Mouse (Mus musculus): ENCODE data around the gene Zbtb3.

Zbtb3 gene

GRCm38 (mm10) chr19:8802130-8802821 lies at the start of gene Zbtb3:
Zbtb3 (plus strand) TSS chr19:8802555.
- peak; percentile 99 for DNase-seq

- DNase-seq = no peak
Observed at GRCm38 (mm10) chr19:8755652-8756051, 46.7 kb upstream of the Zbtb3 start.

- peak; percentile 93 for DNase-seq
Observed at GRCm38 (mm10) chr19:8756635-8757387, 45.5 kb upstream of the Zbtb3 start, which contains the start of gene Nxf1. Nxf1 (plus strand) TSS chr19:8757073.

- no peak for DNase-seq
Observed at GRCm38 (mm10) chr19:8757471-8757998, 44.8 kb upstream of the Zbtb3 start.

- DNase-seq = no peak
Observed at GRCm38 (mm10) chr19:8758899-8759298, 43.5 kb upstream of the Zbtb3 start.

- peak; percentile 14 for DNase-seq
Observed at GRCm38 (mm10) chr19:8760757-8761156, 41.6 kb upstream of the Zbtb3 start.

GRCm38 (mm10) chr19:8763276-8763675 lies 39.1 kb upstream of the Zbtb3 start:
- DNase-seq = no peak

GRCm38 (mm10) chr19:8765562-8765961 lies 36.8 kb upstream of the Zbtb3 start:
- DNase-seq = no peak

GRCm38 (mm10) chr19:8770567-8771270 lies 31.6 kb upstream of the Zbtb3 start, which contains the start of gene Tmem223:
Tmem223 (plus strand) TSS chr19:8770996.
- peak; percentile 87 for DNase-seq

GRCm38 (mm10) chr19:8772996-8773395 lies 29.4 kb upstream of the Zbtb3 start:
- no peak for DNase-seq

GRCm38 (mm10) chr19:8773409-8773808 lies 28.9 kb upstream of the Zbtb3 start:
- DNase-seq = no peak

GRCm38 (mm10) chr19:8774086-8774835 lies 28.1 kb upstream of the Zbtb3 start, which contains the start of gene Tmem179b:
Tmem179b (minus strand) TSS chr19:8774467.
- peak; percentile 97 for DNase-seq

- DNase-seq = no peak
Observed at GRCm38 (mm10) chr19:8774951-8775421, 27.4 kb upstream of the Zbtb3 start.

- DNase-seq = peak; percentile 99
Observed at GRCm38 (mm10) chr19:8786008-8786781, 16.2 kb upstream of the Zbtb3 start, which contains the start of gene Taf6l. Taf6l (minus strand) TSS chr19:8786417.

GRCm38 (mm10) chr19:8788521-8788920 lies 13.8 kb upstream of the Zbtb3 start:
- DNase-seq = no peak

GRCm38 (mm10) chr19:8789171-8789570 lies 13.2 kb upstream of the Zbtb3 start:
- DNase-seq = no peak

- no peak for DNase-seq
Observed at GRCm38 (mm10) chr19:8790171-8790570, 12.2 kb upstream of the Zbtb3 start.

- peak; percentile 96 for DNase-seq
Observed at GRCm38 (mm10) chr19:8798264-8798946, 4.0 kb upstream of the Zbtb3 start, which contains the start of gene Polr2g. Polr2g (minus strand) TSS chr19:8798577.

GRCm38 (mm10) chr19:8798947-8799315 lies 3.4 kb upstream of the Zbtb3 start:
- no peak for DNase-seq

GRCm38 (mm10) chr19:8803204-8803780 lies 937 bp downstream of the Zbtb3 start:
- no peak for DNase-seq
